Mouse (Mus musculus) spleen, adult 2 months (tissue): ENCODE results near the gene Fam129a.

Source experiments
- CTCF ChIP-seq: fragments of 200-500 bp; IDR thresholded peaks from 2 replicates; pipeline ENCODE4 v1.5.1; 2011; ENCODE audit warnings: mild to moderate bottlenecking, inconsistent platforms; ENCODE audit not compliant: insufficient read depth, insufficient read length, insufficient replicate concordance; ENCODE audit errors: extremely low read depth
- POLR2A ChIP-seq: fragments of 200-500 bp; IDR thresholded peaks from 2 replicates; pipeline ENCODE4 v1.6.1; 2011; ENCODE audit warnings: low read depth, low read length, inconsistent platforms

DNA sequence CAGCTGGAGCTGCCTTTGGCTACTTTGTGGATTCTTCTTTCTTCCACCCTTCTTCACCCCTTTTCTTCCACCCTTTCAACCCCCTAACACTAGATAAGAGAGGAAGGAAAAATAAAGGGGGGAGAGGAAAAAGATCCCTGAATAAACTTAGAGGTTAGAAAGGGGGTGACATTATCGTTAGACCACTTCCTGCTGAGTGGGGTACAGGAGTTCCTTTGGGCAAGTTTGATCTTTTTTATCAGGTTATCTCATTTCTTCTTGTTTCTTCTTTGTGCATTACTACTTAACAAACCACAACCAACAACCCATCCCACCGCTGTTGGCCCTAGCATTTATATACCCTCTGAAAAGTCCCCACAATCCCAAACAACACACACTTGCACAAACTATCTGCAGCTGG is 154.6 kb downstream of the Fam129a start:
- TF ChIP-seq CTCF, result no peak
- no peak for TF ChIP-seq POLR2A
